Mouse (Mus musculus) neural tube, embryonic 11.5 days (tissue): ENCODE measurements around the gene Zfp467. TPM values are rescaled to one million over a fixed set of nuclear protein-coding genes. Genes with fewer than 3 reads are reported as not detected.

Experiments used
- ATAC-seq: fragments of 200-750 bp; cut with Nextera tagmentation; 2 replicates; pipeline ENCODE4 v1.8.0; 2017; ENCODE audit warnings: moderate number of reproducible peaks, mild to moderate bottlenecking, moderate TSS enrichment, moderate library complexity; ENCODE audit not compliant: insufficient read depth, low FRiP score, low TSS enrichment
- DNase-seq: peaks from one replicate; pipeline ENCODE4 v3.0.0-alpha.2; 2015; ENCODE audit warnings: low spot score
- H3K27ac ChIP-seq: fragments of 300-500 bp; sonication (generic); 2 replicates; pipeline ENCODE4 v1.5.1; 2014; ENCODE audit warnings: low read depth, mild to moderate bottlenecking, low read length
- H3K27me3 ChIP-seq: fragments of 300-500 bp; sonication (generic); 2 replicates; pipeline ENCODE4 v1.6.1; 2014; ENCODE audit warnings: mild to moderate bottlenecking, low read length, mixed read lengths; ENCODE audit not compliant: control insufficient read depth, insufficient read depth
- H3K36me3 ChIP-seq: fragments of 300-500 bp; sonication (generic); 2 replicates; pipeline ENCODE4 v1.6.1; 2014; ENCODE audit warnings: mild to moderate bottlenecking, low read length, moderate library complexity, mixed read lengths; ENCODE audit not compliant: control insufficient read depth, insufficient read depth
- H3K4me1 ChIP-seq: fragments of 300-500 bp; sonication (generic); 2 replicates; pipeline ENCODE4 v1.6.1; 2014; ENCODE audit warnings: low read length, mixed read lengths; ENCODE audit not compliant: control insufficient read depth, insufficient read depth
- H3K4me2 ChIP-seq: fragments of 300-500 bp; sonication (generic); 2 replicates; pipeline ENCODE4 v1.6.1; 2014; ENCODE audit warnings: low read depth, mild to moderate bottlenecking, moderate library complexity
- H3K4me3 ChIP-seq: fragments of 300-500 bp; sonication (generic); 2 replicates; pipeline ENCODE4 v1.5.1; 2014; ENCODE audit warnings: low read depth, low read length
- H3K9ac ChIP-seq: fragments of 300-500 bp; sonication (generic); 2 replicates; pipeline ENCODE4 v1.6.1; 2014; ENCODE audit warnings: mild to moderate bottlenecking, low read length
- H3K9me3 ChIP-seq: fragments of 300-500 bp; sonication (generic); 2 replicates; pipeline ENCODE4 v1.6.1; 2016; ENCODE audit warnings: low read length; ENCODE audit not compliant: control insufficient read depth
- WGBS: fragments of 180-500 bp; shearing (Covaris S2); extraction: QIAGEN DNeasy Blood & Tissue Kit; methylation state at CpG from one replicate; pipeline ENCODE4 v1.1.7; 2014; 5-methylcytosine and 5-hydroxymethylcytosine counted together
- polyA plus RNA-seq: library from polyadenylated mRNA; unstranded; fragments of >200 nt; fragmentation: Nextera tagmentation; extraction: Ambion mirVana; gene quantifications from 2 replicates; pipeline ENCODE4 v1.2.1, GENCODE M21; 2014

The Zfp467 gene
- polyA plus RNA-seq, 1 experiment from 2014 or later, result 11.4 TPM

- ATAC-seq (no peak), DNase-seq (no peak)
- Histone ChIP-seq H3K9ac (no peak overlapping the region), H3K9me3 (no peaks in the 10 kb centered on the region), H3K4me3 (no peak overlapping the region), H3K4me1 (peaks cover 9% of the 10 kb centered on the region), H3K27ac (no peak overlapping the region), H3K4me2 (no peak overlapping the region), H3K36me3 (peaks cover 2% of the 10 kb centered on the region; the same call in 1 of the 2 replicates), H3K27me3 (peaks cover 31% of the 10 kb centered on the region)
- WGBS, result 51% methylated on average over 5 of the region's 5 CpGs
These were observed 10.5 kb downstream of the Zfp467 start for GRCm38 (mm10) chr6:48435111-48435510.

- no peak for DNase-seq
- no peak overlapping the region for H3K9ac ChIP-seq
- peaks cover 2% of the 10 kb centered on the region; the same call in 1 of the 2 replicates for H3K36me3 ChIP-seq
- WGBS, result 60% methylated on average over 6 of the region's 6 CpGs
- peaks cover 9% of the 10 kb centered on the region for H3K4me1 ChIP-seq
- no peak for ATAC-seq
- H3K27me3 ChIP-seq, result peaks cover 28% of the 10 kb centered on the region
- H3K9me3 ChIP-seq, result no peaks in the 10 kb centered on the region
- no peak overlapping the region for H3K4me2 ChIP-seq
- H3K4me3 ChIP-seq, result no peak overlapping the region
- H3K27ac ChIP-seq, result no peak overlapping the region
These were observed 11.0 kb downstream of the Zfp467 start for GRCm38 (mm10) chr6:48434651-48435050.

GRCm38 (mm10) chr6:48432893-48433816 lies 12.5 kb downstream of the Zfp467 start:
- DNase-seq (no peak), ATAC-seq (no peak)
- Histone ChIP-seq H3K4me2 (no peak overlapping the region), H3K4me1 (no peaks in the 10 kb centered on the region), H3K27me3 (peaks cover 13% of the 10 kb centered on the region), H3K36me3 (peaks cover 2% of the 10 kb centered on the region; the same call in 1 of the 2 replicates), H3K9ac (no peak overlapping the region), H3K9me3 (no peaks in the 10 kb centered on the region), H3K27ac (no peak overlapping the region), H3K4me3 (no peak overlapping the region)
- WGBS, result 77% methylated on average over 12 of the region's 12 CpGs

GRCm38 (mm10) chr6:48430748-48431147 lies 14.9 kb downstream of the Zfp467 start:
- Histone ChIP-seq H3K9me3 (no peaks in the 10 kb centered on the region), H3K9ac (no peak overlapping the region), H3K4me1 (no peaks in the 10 kb centered on the region), H3K4me3 (no peak overlapping the region), H3K27ac (no peak overlapping the region), H3K36me3 (no peaks in the 10 kb centered on the region), H3K4me2 (no peak overlapping the region), H3K27me3 (no peaks in the 10 kb centered on the region)
- ATAC-seq (no peak), DNase-seq (no peak)
- WGBS, result 77% methylated on average over 5 of the region's 5 CpGs

- 67% methylated on average over 4 of the region's 4 CpGs for WGBS
- no peak for ATAC-seq
- Histone ChIP-seq H3K4me1 (no peaks in the 10 kb centered on the region), H3K27me3 (no peaks in the 10 kb centered on the region), H3K9me3 (no peaks in the 10 kb centered on the region), H3K27ac (no peak overlapping the region), H3K4me2 (no peak overlapping the region), H3K4me3 (no peak overlapping the region), H3K36me3 (no peaks in the 10 kb centered on the region), H3K9ac (no peak overlapping the region)
- no peak for DNase-seq
These were observed 16.7 kb downstream of the Zfp467 start for GRCm38 (mm10) chr6:48428769-48429557.

- no peaks in the 10 kb centered on the region for H3K9me3 ChIP-seq
These were observed 18.7 kb downstream of the Zfp467 start for GRCm38 (mm10) chr6:48426956-48427355.

GRCm38 (mm10) chr6:48424074-48424473 lies 21.6 kb downstream of the Zfp467 start:
- Histone ChIP-seq H3K9ac (no peak overlapping the region), H3K36me3 (no peaks in the 10 kb centered on the region), H3K4me3 (no peak overlapping the region), H3K9me3 (no peaks in the 10 kb centered on the region), H3K4me1 (no peaks in the 10 kb centered on the region), H3K4me2 (no peak overlapping the region), H3K27ac (no peak overlapping the region), H3K27me3 (no peaks in the 10 kb centered on the region)
- ATAC-seq (no peak), DNase-seq (no peak)
- WGBS, result 72% methylated on average over 5 of the region's 5 CpGs

More at GRCm38 (mm10) chr6:48426956-48427355, 18.7 kb downstream of the Zfp467 start:
- H3K4me2 ChIP-seq, result no peak overlapping the region
- H3K27me3 ChIP-seq, result no peaks in the 10 kb centered on the region
- no peaks in the 10 kb centered on the region for H3K4me1 ChIP-seq
- 84% methylated on average over 5 of the region's 5 CpGs for WGBS
- no peaks in the 10 kb centered on the region for H3K36me3 ChIP-seq
- ATAC-seq (no peak), DNase-seq (no peak)
- H3K9ac ChIP-seq, result no peak overlapping the region
- no peak overlapping the region for H3K4me3 ChIP-seq
- no peak overlapping the region for H3K27ac ChIP-seq

GRCm38 (mm10) chr6:48423336-48423735 lies 22.3 kb downstream of the Zfp467 start:
- DNase-seq, result no peak
- H3K9ac ChIP-seq, result no peak overlapping the region
- H3K9me3 ChIP-seq, result no peaks in the 10 kb centered on the region
- H3K4me1 ChIP-seq, result no peaks in the 10 kb centered on the region
- no peak overlapping the region for H3K4me2 ChIP-seq
- H3K36me3 ChIP-seq, result no peaks in the 10 kb centered on the region
- ATAC-seq, result no peak
- H3K27ac ChIP-seq, result no peak overlapping the region
- no peak overlapping the region for H3K4me3 ChIP-seq
- 83% methylated on average over 3 of the region's 3 CpGs for WGBS
- H3K27me3 ChIP-seq, result no peaks in the 10 kb centered on the region
